Mouse (Mus musculus) hindbrain, embryonic 15.5 days (tissue): ENCODE measurements around the gene Cog3. TPM values are rescaled to one million over a fixed set of nuclear protein-coding genes. Genes with fewer than 3 reads are reported as not detected.
A peak's percentile ranks its signal among the peaks of the same experiment; 100 is the strongest.
"Not testable (repeated sequence)": the region's sequence is repeated elsewhere in the genome, so short reads cannot be mapped to it uniquely, and the experiment has no call there.

Experiments used
- ATAC-seq: fragments of 200-750 bp; cut with Nextera tagmentation; 2 replicates; pipeline ENCODE4 v1.8.0; 2017; ENCODE audit warnings: low read depth, moderate number of reproducible peaks, moderate TSS enrichment; ENCODE audit not compliant: low FRiP score
- H3K27ac ChIP-seq: fragments of 300-500 bp; sonication (generic); replicated peaks from 2 replicates; pipeline ENCODE4 v1.5.1; 2015; ENCODE audit warnings: mild to moderate bottlenecking, inconsistent platforms
- H3K27me3 ChIP-seq: fragments of 300-500 bp; sonication (generic); 2 replicates; pipeline ENCODE4 v1.6.1; 2015; ENCODE audit warnings: control low read depth, inconsistent platforms
- H3K36me3 ChIP-seq: fragments of 300-500 bp; sonication (generic); 2 replicates; pipeline ENCODE4 v1.6.1; 2015; ENCODE audit warnings: control low read depth, inconsistent platforms
- H3K4me1 ChIP-seq: fragments of 300-500 bp; sonication (generic); replicated peaks from 2 replicates; pipeline ENCODE4 v1.6.1; 2015; ENCODE audit warnings: control low read depth, inconsistent platforms
- H3K4me2 ChIP-seq: fragments of 300-500 bp; sonication (generic); 2 replicates; pipeline ENCODE4 v1.6.1; 2015; ENCODE audit warnings: moderate library complexity, mild to moderate bottlenecking, inconsistent platforms
- H3K4me3 ChIP-seq: fragments of 300-500 bp; sonication (generic); 2 replicates; pipeline ENCODE4 v1.5.1; 2015; ENCODE audit warnings: mild to moderate bottlenecking, inconsistent platforms
- H3K9ac ChIP-seq: fragments of 300-500 bp; sonication (generic); 2 replicates; pipeline ENCODE4 v1.6.1; 2015; ENCODE audit warnings: inconsistent platforms
- H3K9me3 ChIP-seq: fragments of 300-500 bp; sonication (generic); 2 replicates; pipeline ENCODE4 v1.6.1; 2016; ENCODE audit warnings: control low read depth, inconsistent platforms
- WGBS: fragments of 180-500 bp; shearing (Covaris S2); methylation state at CpG from one replicate; pipeline ENCODE4 v1.1.7; 2015; 5-methylcytosine and 5-hydroxymethylcytosine counted together
- polyA plus RNA-seq: library from polyadenylated mRNA; unstranded; fragments of >200 nt; fragmentation: Nextera tagmentation; extraction: Ambion mirVana; gene quantifications from 2 replicates; pipeline ENCODE4 v1.2.1, GENCODE M21; 2015

Cog3 gene
- polyA plus RNA-seq, 1 experiment from 2014 or later, result 17.7 TPM

DNA sequence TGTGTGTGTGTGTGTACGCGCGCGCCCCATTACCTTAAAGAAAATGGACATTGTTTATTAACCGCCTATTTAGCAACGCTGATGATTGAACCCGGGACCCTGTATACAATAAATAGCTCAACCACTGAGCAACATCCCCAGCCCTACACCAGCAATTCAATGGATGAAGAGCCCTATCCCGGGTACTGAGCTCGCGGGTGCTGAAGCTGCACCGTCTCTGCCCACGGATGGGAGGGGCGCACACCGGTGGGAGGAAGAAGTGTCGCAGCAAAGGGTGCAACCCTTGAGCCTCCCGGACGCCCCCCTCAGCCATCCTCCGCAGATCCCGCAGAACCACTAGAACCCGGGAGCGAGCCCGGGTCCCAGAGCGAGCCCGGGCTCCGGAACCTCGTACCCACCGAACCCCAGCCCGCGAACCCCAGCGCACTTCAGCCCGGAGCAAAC is 32.1 kb upstream of the Cog3 start:
- ATAC-seq, result peak; percentile 82; the same call in 1 of the 2 replicates
- H3K4me1 ChIP-seq, result peaks cover 16% of the 10 kb centered on the region
- peak overlapping the region; percentile 77 for H3K4me3 ChIP-seq
- H3K9me3 ChIP-seq, result no peaks in the 10 kb centered on the region
- under 1% methylated on average over 31 of the region's 31 CpGs for WGBS
- peaks cover 4% of the 10 kb centered on the region; the same call in 1 of the 2 replicates for H3K27me3 ChIP-seq
- peak overlapping the region; percentile 92 for H3K27ac ChIP-seq
- H3K36me3 ChIP-seq, result no peaks in the 10 kb centered on the region
- H3K4me2 ChIP-seq, result peak overlapping the region; percentile 61
- peak overlapping the region; percentile 84 for H3K9ac ChIP-seq

DNA sequence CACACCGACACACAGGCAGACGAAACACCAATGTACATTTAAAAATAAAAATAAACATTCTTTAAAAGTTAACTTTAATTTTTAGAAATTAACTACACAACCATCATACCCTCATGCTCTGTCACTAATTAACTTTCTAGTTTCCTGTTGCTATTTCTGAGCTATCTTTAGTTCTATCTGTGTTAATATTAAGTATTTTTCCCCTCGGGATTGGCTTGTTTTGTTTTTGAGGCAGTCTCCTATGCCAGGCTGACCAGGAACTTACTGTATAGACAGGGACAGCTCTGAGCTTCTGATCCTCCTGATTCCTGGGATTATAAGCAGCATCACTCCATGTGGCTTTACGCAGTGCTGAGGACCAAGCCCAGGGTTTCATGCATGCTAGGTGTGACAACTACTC is 25.6 kb upstream of the Cog3 start:
- H3K27ac ChIP-seq, result no peak overlapping the region
- H3K9me3 ChIP-seq, result no peaks in the 10 kb centered on the region
- H3K9ac ChIP-seq, result no peak overlapping the region
- no peak overlapping the region for H3K4me2 ChIP-seq
- no peaks in the 10 kb centered on the region for H3K4me1 ChIP-seq
- H3K4me3 ChIP-seq, result no peak overlapping the region
- 92% methylated on average over 4 of the region's 4 CpGs for WGBS
- H3K27me3 ChIP-seq, result no peaks in the 10 kb centered on the region
- H3K36me3 ChIP-seq, result no peaks in the 10 kb centered on the region; the same call in 1 of the 2 replicates
- no peak for ATAC-seq

DNA sequence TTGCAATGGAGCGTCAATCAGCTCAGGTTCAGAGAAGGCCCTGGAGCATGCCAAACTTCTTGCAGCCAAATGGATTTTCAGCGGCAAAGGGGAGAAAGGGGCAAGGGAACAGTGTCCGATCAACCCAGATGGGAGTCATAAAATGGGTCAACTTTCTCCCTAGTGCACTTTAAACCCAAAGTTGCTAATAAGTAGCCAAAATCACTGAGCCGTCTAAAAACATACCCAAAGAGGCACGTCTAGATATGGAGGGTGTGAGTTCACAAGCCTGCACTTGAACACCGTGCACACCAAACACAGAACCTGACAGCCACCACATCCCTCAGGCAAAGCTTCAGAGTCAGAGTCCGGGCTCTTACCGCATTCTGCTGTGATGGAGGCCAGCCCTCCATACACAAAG is 22.3 kb upstream of the Cog3 start:
- ATAC-seq, result no peak
- Histone ChIP-seq H3K4me2 (no peak overlapping the region), H3K4me3 (no peak overlapping the region), H3K9me3 (no peaks in the 10 kb centered on the region), H3K27me3 (no peaks in the 10 kb centered on the region), H3K4me1 (no peaks in the 10 kb centered on the region), H3K9ac (no peak overlapping the region), H3K27ac (no peak overlapping the region), H3K36me3 (no peaks in the 10 kb centered on the region; the same call in 1 of the 2 replicates)
- 94% methylated on average over 8 of the region's 8 CpGs for WGBS

DNA sequence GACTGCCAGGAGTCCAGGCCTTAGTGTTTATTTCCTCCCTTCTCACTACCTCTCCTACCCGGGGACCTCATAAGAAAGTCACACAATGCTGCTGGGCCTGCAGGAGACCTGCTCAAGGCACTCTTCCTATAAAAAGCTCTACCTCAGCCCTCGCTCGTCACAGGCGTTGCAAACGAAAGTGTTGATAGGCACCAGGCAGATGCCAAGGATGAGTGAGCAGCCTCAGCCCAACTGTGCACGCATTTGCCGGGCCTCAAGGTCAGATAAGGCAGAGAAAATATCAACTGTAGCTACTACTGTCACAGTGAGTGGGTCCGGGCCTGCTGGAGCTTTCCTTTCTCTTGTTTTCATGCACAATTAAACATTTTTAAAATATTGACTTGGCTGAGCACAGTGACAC is 19.1 kb upstream of the Cog3 start:
- Histone ChIP-seq H3K4me2 (no peak overlapping the region), H3K4me3 (no peak overlapping the region), H3K27ac (no peak overlapping the region), H3K9ac (no peak overlapping the region), H3K4me1 (no peaks in the 10 kb centered on the region), H3K27me3 (no peaks in the 10 kb centered on the region), H3K9me3 (no peaks in the 10 kb centered on the region), H3K36me3 (peaks cover 15% of the 10 kb centered on the region)
- ATAC-seq, result 0 out of 2 replicates have a peak, but pooled peaks have one; percentile 36
- 83% methylated on average over 8 of the region's 8 CpGs for WGBS

DNA sequence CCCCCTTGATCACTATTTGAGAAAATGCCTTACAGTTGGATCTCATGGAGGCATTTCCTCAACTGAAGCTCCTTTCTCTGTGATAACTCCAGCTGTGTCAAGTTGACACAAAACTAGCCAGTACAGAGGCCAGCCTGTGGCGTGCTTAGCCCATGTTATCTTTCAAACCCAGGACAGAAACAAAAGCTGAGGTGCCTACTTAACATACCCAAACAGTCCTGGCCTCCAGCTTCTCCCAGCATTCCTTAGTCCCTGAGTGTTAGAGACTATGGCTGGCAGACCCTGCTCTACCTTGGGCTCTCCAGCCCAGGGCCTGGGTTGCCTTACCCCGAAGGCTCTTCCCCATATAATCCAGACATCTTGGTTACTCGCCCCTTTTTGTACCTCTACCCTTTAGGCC is 18.1 kb upstream of the Cog3 start:
- 92% methylated on average over 3 of the region's 3 CpGs for WGBS
- H3K4me3 ChIP-seq, H3K4me2 ChIP-seq, H3K9me3 ChIP-seq, H3K4me1 ChIP-seq, ATAC-seq, H3K27ac ChIP-seq, H3K9ac ChIP-seq, H3K27me3 ChIP-seq: not testable (repeated sequence)
- peaks cover 15% of the 10 kb centered on the region for H3K36me3 ChIP-seq

DNA sequence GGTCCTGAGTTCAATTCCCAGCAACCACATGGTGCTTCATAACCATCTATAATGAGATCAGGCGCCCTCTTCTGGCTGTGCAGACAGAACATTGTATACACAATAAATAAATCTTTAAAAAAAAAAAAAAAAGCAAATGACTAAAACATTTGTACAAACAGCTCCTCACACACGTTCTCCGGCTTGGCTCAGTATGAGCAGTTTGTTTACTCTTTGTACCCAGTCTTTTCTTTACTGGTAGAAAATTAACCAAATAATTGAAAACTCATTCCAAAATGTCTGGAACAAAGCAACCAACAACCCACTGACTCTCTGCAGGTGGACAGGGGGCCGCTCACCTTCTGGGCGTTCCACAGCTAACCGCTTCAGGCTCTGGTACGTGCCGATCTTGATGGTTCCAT is 16.8 kb upstream of the Cog3 start:
- 87% methylated on average over 8 of the region's 8 CpGs for WGBS
- Histone ChIP-seq H3K9me3 (no peaks in the 10 kb centered on the region), H3K4me1 (no peaks in the 10 kb centered on the region), H3K27me3 (no peaks in the 10 kb centered on the region), H3K4me3 (no peak overlapping the region), H3K27ac (no peak overlapping the region), H3K4me2 (no peak overlapping the region), H3K9ac (no peak overlapping the region), H3K36me3 (peaks cover 17% of the 10 kb centered on the region)
- ATAC-seq, result no peak

DNA sequence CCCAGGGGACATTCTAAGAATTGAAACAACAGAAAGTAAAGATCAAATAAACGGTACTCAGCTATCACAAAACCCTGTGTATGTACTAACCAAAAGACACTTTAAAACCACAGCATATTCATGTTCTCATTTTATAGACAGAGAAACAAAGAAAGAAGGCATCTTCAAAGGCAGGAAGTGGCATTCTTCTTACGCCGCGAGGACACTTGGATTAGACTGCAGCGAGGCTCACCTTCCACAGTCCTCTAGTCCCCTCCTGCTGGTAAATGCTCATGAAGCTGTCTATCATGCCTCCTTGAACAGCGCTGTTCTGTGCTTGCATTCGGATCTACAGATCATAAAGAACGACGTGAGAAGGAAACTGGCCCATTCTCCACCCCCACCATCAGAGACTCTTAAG is 15.0 kb upstream of the Cog3 start:
- ATAC-seq, result no peak
- Histone ChIP-seq H3K4me1 (no peaks in the 10 kb centered on the region), H3K4me3 (no peak overlapping the region), H3K36me3 (peaks cover 22% of the 10 kb centered on the region), H3K9me3 (no peaks in the 10 kb centered on the region), H3K27ac (no peak overlapping the region), H3K9ac (no peak overlapping the region), H3K27me3 (no peaks in the 10 kb centered on the region), H3K4me2 (no peak overlapping the region)
- 92% methylated on average over 9 of the region's 9 CpGs for WGBS

DNA sequence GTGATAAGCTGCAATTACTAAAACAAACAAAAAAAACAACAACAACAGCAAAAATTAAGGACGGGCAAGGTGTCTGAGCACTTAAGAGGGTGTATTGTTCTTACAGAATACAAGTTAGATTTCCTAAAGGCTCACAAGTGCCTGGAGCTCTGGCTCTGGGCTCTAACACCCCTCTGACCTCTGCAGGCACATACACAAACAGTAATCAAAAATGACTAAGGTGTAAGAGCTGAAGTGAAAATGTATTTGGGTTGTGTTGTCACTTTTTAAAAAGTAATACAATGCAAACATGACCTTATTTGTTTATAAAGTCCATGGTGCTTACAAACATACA is 13.9 kb upstream of the Cog3 start:
- 5% methylated on average over 1 of the region's 1 CpGs for WGBS
- no peaks in the 10 kb centered on the region for H3K27me3 ChIP-seq
- H3K9ac ChIP-seq, result no peak overlapping the region
- ATAC-seq, result no peak
- H3K9me3 ChIP-seq, result no peaks in the 10 kb centered on the region
- H3K36me3 ChIP-seq, result peaks cover 22% of the 10 kb centered on the region
- no peak overlapping the region for H3K4me2 ChIP-seq
- H3K4me3 ChIP-seq, result no peak overlapping the region
- H3K4me1 ChIP-seq, result no peaks in the 10 kb centered on the region
- H3K27ac ChIP-seq, result no peak overlapping the region

DNA sequence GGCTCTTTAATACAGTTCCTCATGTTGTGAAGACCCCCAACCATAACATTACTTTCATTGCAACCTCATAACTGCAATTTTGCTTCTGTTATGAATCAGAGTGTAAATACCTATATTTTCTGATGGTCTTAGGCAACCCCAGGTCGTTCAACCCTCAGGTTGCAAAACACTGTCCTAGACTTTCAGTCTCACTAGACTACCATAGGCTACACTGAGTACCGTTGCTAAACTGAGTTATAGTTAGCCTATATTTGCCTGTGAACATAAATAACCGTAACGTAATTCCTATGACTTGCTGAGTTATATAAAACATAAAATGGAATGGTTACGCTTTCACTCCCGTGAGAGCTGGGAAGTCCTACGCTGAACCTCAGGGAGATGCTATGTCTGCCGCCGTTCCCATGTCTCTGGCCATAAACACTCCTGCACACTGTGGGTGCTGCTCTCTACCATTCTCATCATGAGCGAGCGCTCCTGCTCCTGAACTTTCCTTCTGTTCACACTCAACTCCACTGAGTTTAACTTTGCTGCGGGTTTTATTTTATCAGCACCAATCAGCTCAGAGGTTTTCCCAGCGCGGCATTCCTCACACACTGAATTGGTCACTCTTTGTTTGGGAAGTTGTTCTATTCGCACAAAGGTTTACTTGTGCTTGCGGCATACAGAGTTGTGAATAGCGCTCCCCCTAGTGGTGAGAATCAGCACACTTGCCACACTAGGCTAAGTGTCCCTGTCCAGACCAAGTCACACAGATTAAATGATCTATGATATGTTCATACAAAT is 13.4 kb upstream of the Cog3 start:
- Histone ChIP-seq H3K9ac (no peak overlapping the region), H3K36me3 (peaks cover 23% of the 10 kb centered on the region), H3K4me2 (peak overlapping the region; percentile 35), H3K9me3 (no peaks in the 10 kb centered on the region), H3K27me3 (no peaks in the 10 kb centered on the region), H3K4me3 (no peak overlapping the region), H3K27ac (no peak overlapping the region; the same call in 1 of the 2 replicates), H3K4me1 (no peaks in the 10 kb centered on the region)
- ATAC-seq, result peak; percentile 82
- WGBS, result 53% methylated on average over 17 of the region's 17 CpGs

DNA sequence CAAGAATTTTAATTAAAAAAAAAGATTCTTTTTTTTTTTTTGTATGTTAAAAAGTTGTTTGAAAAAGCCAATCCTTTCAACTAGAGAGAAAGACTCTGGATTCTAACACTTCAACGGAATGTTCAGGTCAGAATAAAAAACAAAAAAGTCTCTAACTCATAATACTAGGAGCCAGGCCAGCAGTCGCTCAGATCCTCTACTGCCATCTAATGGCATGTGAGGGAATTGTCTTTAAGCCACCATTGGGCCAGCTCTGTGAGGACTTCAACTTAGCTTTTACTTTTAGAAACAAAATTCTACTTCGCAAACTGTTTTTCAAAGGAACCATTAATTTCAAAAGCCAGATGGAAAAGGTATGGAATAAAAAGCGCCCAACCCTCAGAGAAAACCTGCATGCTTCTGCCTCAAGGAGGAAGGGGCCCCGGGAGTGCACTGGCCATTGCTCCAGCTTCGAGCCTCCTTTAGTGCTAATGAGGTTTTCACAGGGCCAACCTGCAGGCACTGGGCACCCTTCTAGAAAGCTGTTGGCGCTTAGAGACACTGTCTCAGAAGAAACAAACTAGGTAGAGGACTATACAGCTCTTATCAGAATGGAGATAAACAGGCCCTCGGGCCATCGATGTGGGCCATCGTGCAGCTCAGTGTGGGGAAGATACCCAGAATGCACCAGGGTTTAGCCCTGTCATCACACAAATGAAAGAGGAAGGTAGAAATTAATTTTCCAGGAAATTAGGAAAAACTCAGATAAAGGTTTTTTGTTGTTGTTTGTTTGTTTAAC is 6.9 kb upstream of the Cog3 start:
- Histone ChIP-seq H3K36me3 (peaks cover 13% of the 10 kb centered on the region; the same call in 1 of the 2 replicates), H3K27me3 (no peaks in the 10 kb centered on the region), H3K9ac (no peak overlapping the region), H3K4me3 (no peak overlapping the region), H3K4me1 (no peaks in the 10 kb centered on the region), H3K4me2 (no peak overlapping the region), H3K27ac (no peak overlapping the region), H3K9me3 (no peaks in the 10 kb centered on the region)
- ATAC-seq, result no peak
- WGBS, result 63% methylated on average over 10 of the region's 10 CpGs

DNA sequence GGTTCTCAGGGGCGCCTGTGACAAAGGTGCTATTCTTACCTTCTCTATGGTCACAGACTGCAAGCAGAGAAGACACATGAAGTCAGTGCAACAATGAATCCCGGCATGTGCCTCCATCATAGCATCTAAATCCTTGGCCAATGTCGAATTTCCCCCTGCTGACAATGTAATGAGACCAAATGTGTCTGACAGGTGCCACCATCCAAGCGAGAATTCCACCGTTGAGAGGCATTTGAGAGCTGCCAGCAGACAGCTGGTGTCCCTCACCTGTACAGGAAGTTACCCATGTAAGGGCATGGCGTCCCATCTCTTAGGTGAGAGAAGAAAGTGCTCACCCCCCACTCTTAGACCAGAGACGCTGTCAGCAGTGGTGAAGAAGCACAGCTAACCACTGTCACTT is 4.1 kb upstream of the Cog3 start:
- H3K9me3 ChIP-seq, result no peaks in the 10 kb centered on the region
- H3K36me3 ChIP-seq, result peaks cover 8% of the 10 kb centered on the region; the same call in 1 of the 2 replicates
- no peak overlapping the region for H3K9ac ChIP-seq
- WGBS, result 81% methylated on average over 7 of the region's 7 CpGs
- H3K27ac ChIP-seq, result no peak overlapping the region
- peaks cover 4% of the 10 kb centered on the region for H3K4me1 ChIP-seq
- no peaks in the 10 kb centered on the region for H3K27me3 ChIP-seq
- ATAC-seq, result no peak
- no peak overlapping the region for H3K4me2 ChIP-seq
- no peak overlapping the region for H3K4me3 ChIP-seq

DNA sequence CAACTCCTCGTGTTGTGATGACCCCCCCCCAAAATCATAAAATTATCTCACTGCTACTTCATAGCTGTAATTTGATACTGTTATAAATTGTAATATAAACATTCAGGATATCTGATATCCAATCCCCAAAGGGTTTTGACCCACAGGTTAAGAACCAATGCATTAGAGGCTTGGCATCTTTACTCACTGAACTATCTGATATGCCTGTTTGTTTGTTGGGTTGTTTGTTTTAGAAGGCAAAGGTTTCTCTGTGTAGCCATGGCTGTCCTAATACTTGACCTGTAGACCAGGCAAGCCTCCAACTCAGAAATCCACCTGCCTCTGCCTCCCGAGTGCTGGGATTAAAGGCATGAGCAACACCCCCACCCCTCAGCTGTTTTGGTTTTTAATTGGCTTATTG is 3.5 kb upstream of the Cog3 start:
- Histone ChIP-seq H3K27ac (no peak overlapping the region), H3K4me1 (peaks cover 9% of the 10 kb centered on the region), H3K9ac (no peak overlapping the region), H3K4me3 (no peak overlapping the region), H3K36me3 (peaks cover 8% of the 10 kb centered on the region; the same call in 1 of the 2 replicates), H3K27me3 (no peaks in the 10 kb centered on the region), H3K9me3 (no peaks in the 10 kb centered on the region), H3K4me2 (no peak overlapping the region)
- WGBS, result 77% methylated on average over 2 of the region's 2 CpGs
- no peak for ATAC-seq
